Mouse (Mus musculus) brain, embryonic 18.5 days (tissue): ENCODE results near the gene Nlrp3.

Experiments
- DNase-seq: peaks from one replicate; pipeline ENCODE4 v3.0.0-alpha.2; 2012; ENCODE audit warnings: low read depth, low spot score

The Nlrp3 gene

GRCm38 (mm10) chr11:59614120-59614519 lies 72.8 kb downstream of the Nlrp3 start:
- no peak for DNase-seq
